Mouse (Mus musculus): ENCODE data around the gene Pla2g4b.

GRCm38 (mm10) chr2:120044101-120044603, 10.9 kb downstream of the Pla2g4b start:
- TF ChIP-seq CTCF (IDR thresholded peaks at IDR 0.05; ENCODE audit: low read depth) (no peak), EP300 (IDR thresholded peaks at IDR 0.05; ENCODE audit: low read depth) (no peak)
